Mouse (Mus musculus): ENCODE measurements around the gene March9.

GRCm38 (mm10) chr10:127063913-127064870 lies 4.2 kb upstream of the March9 start:
- TF ChIP-seq RAD21 (IDR thresholded peaks at IDR 0.05; ENCODE audit: low read depth, low read length), result no peak
- no peak; the same call in 1 of the 2 replicates for TF ChIP-seq POLR2AphosphoS2 (IDR thresholded peaks at IDR 0.05; ENCODE audit: low read length)
- no peak for TF ChIP-seq CTCF (IDR thresholded peaks at IDR 0.05 in 2 of 3, conservative IDR thresholded peaks at IDR 0.05 in 1 of 3; ENCODE audit: control insufficient read depth in 1 of 3, insufficient read depth in 1 of 3, low read depth in 2 of 3, low read length in 3 of 3, poor library complexity in 1 of 3, severe bottlenecking in 1 of 3)
- no peak for TF ChIP-seq EP300 (IDR thresholded peaks at IDR 0.05; ENCODE audit: low read depth in 1 of 2, low read length in 2 of 2)
- TF ChIP-seq USF2 (IDR thresholded peaks at IDR 0.05; ENCODE audit: borderline replicate concordance in 1 of 2, insufficient read depth in 1 of 2, low read depth in 1 of 2, low read length in 2 of 2), result no peak
- no peak for TF ChIP-seq POLR2AphosphoS5 (IDR thresholded peaks at IDR 0.05; ENCODE audit: borderline replicate concordance, low read depth, low read length)
- TF ChIP-seq NELFE (IDR thresholded peaks at IDR 0.05; ENCODE audit: low read depth, low read length), result no peak
- no peak for TF ChIP-seq ZNF384 (IDR thresholded peaks at IDR 0.05; ENCODE audit: low read depth, low read length)
- no peak for TF ChIP-seq MAFK (IDR thresholded peaks at IDR 0.05; ENCODE audit: borderline replicate concordance, low read depth, low read length)
- no peak for TF ChIP-seq CHD2 (IDR thresholded peaks at IDR 0.05; ENCODE audit: low read length)
